Mouse (Mus musculus): ENCODE results near the gene Prcd. TPM values are rescaled to one million over a fixed set of nuclear protein-coding genes. Genes with fewer than 3 reads are reported as not detected.
"Not testable (repeated sequence)": the region's sequence is repeated elsewhere in the genome, so short reads cannot be mapped to it uniquely, and the experiment has no call there.

The Prcd gene
- total RNA-seq, 2 experiments from 2014 or later: 4.1 to 6.0 TPM

- DNase-seq: peak; percentile 33
Observed at GRCm38 (mm10) chr11:116648213-116648921, 5.0 kb upstream of the Prcd start.

DNA sequence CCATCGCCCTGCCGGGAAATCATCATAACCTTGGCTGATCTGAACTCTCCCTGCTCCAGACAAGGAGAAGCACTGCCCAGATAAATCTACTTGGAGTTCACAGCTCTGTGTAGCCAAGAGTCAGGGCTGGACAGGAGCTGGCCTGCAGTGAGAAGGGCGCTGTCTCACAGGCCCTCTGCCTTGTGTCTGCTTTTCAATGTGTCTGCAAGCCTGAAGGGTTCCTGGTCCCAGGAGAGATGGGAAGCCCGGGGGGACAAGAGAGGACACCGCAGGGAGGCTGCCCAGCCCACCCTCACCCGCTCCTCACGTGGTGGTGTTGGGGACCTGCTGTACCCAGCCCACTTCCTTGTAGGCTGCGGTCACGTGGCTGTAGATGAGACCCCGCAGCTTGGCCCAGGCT lies 4.4 kb upstream of the Prcd start:
- DNase-seq: peak; percentile 10

DNA sequence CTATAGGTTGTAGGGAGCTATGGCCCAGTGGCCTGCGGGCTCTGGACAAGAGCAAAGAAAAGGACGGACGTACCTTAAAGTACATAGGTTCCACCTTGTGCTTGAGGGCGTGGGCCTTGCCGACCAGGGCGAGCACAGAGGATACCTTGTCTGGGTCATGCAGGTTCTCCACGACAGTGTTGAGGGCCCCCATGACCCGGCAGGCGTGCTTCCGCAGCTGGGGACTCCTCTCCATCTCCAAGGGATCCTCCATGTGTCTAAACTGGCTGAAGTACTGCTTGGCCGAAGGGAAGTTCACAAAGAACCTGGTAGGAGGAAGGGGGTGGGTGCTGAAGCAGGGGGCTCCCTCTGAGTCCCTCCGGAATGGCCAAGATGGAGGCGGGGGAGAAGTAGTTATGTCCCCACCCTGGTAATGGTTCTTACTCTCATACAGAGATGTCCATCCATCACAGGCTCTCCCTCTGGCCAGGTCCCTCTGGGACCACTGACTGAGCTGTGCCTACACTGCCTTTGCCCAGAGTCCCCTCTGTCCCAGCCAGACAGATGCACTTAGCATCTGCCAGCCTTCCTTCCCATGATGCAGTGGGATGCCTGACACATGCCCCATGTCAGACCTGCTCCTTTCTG lies 3.5 kb upstream of the Prcd start:
- no peak for DNase-seq

DNA sequence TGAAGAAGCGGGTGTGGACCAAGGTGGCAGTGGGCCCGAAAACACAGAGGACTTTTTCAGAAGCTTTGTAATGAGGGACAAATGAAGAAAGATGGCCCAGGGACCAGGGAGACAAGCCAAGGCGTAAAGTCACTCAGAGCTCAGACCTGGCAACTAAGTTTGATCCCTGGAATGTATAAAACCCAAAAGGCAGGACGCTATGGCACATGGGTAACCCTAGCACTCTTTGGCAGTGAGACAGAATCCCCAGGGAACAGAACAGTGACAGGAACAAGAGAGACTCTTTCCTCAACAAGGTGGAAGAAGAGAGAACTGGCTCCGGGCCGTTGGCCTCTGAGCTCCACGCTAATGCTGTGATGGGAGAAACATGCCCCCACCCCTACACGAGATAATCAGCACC lies 2.5 kb upstream of the Prcd start:
- peak; percentile 7 for DNase-seq

GRCm38 (mm10) chr11:116651339-116651738 lies 2.0 kb upstream of the Prcd start:
- DNase-seq: no peak

DNA sequence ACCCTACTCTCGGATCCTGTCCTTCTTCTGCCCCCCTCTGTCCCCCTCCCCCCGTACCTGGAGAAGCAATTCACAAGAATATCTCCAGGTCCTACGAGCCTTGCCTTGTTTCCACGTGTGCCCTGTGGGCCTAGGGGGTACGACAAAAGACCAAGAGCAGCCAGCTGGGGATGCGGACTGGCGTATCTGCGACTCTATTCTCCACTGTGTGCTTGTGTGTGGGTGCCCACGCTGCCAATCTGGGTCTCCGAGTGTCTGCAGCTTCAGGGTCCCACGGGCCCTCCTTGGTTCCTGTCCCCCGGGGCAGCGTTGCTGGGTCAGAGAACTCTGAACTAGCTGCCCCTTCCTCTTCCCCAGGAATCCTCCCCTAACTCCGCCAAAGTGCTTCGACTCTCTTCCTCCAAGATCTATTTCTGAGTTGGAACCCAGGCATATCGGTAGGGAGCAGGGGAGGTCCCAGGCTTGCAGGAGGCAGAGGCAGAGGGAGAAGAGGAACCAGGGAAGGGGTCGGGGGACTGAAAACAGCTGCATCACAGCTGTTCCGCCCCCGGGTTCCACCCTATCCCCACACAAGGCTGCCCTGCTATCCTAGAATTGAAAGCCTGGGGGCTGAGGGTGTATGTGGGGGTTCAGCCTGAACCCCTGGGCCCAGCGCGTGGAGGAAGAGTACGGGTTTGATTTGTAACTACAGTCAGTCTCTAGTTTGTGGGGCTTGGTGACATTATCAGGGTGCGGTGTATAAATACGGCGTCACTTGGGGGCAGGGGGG lies 820 bp upstream of the Prcd start:
- peak; percentile 6 for DNase-seq

DNA sequence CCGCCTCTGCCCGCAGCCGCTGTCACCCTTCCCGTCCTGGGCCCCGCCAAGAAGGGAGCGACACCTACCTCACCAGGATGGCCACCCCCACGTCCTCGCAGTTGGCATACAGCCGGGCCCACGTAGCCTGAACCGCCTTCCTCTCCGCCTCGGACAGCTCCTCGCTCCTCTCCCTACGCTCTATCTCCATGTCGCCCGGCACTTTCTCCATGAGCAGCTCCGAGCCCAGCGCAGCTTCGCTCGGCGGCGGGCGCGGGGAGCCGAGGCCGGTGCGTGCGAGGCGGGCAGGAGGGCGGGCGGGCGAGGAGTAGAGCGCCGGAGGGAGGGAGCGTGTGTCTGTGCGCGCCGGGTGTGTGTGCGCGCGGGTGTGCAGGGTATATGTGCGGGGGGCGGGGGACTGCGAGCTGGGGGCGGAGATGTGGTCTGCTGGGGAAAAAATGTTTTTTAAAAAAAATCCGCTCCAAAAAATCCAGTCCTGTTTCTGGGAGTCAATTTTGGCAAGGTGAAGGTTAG lies 431 bp downstream of the Prcd start:
- peak; percentile 66 for DNase-seq

DNA sequence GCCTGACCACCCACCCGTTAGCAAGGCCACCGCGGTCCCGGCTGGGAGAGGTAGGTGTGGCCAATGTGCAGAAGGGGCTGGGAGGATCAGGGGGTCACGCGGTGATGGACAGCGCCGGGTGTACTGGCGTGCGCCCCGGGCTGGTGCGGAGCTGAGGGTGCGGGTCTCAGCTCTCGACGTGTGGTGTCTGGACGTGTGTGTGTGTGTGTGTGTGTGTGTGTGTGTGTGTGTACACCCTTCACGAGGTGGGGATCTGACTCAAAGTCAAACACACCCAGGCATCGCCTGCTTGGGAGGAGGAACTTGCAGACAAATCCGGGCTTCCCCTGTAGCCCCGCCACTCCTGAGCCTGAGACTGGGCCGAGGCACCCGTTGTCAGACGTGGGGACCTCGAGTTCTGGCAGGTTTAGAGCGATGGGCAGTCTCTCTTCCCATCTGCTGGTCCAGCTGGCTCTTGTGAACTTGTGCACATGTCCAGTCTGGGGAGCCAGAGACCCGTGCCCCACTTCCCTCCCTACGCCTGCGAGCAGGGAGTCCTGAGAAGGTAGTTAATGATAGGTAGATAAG lies 1.0 kb downstream of the Prcd start, which contains the start of gene Cygb:
Gene Cygb, minus strand, starts transcription at position 59 of the 567 bp plus-strand sequence.
- DNase-seq: peak; percentile 54

- DNase-seq: peak; percentile 66
Observed at GRCm38 (mm10) chr11:116656348-116657191, 3.2 kb downstream of the Prcd start.

DNA sequence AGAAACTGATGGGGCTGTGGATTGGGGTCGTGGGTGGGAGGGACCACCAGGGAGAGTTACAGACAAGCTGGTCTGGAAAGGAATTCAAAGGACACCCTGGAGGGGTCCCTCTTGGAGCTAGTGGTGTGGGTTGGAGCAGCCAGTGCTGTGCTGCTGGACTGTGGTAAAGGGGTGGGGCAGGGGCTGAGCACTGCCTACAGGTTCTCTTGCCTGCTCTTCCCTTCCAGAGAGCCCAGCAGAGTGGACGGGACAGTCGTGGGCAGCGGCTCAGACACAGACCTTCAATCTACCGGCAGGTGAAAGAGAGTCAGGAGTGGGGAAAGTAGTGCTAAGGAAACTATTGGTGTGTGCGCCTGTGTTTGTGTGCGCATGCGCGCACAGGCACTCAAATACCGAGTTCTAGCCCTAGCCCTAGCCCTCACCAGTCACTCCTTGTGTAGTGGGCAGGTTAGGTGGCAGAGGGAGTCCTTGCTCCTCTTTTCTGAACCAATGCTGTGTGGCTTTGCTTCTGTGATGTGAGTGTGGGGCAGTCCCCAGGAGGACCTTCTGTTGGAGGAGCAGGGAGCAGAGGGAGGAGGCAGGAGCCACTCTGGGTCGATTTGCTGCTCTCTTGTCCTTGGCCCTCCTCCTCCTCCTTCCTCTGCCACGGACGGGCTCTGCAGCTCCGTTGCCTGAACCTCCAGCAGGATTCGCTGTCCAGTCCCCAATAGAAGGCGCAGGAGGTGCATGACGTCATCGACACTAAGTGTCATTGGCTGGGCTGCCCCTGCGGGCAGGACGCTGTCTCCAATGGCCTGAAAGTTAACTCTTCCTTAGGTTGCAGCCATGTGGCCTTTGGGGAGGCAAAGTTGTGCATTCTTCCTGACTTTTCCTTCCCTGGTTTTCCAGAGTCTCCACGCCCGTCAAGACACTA lies 4.2 kb downstream of the Prcd start:
- peak; percentile 95 for DNase-seq

DNA sequence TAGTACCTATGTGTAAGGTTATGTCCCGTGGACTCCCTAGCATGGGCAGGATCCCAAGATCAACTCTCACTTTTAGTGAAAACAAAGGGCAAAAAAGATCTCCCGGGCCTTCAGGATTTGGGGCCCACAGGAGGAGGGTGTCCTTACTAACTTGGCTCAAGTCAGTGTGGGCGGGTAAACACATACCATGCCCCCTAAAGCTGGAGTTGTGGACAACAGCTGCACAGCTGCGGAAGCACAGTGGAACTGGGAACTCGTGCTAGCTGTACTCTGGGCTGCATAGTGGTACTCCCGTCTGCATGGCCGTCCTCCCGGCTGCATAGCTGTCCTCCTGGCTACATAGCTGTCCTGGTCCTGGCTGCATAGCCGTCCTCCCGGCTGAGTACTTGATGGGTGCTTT lies 4.9 kb downstream of the Prcd start:
- no peak for DNase-seq

DNA sequence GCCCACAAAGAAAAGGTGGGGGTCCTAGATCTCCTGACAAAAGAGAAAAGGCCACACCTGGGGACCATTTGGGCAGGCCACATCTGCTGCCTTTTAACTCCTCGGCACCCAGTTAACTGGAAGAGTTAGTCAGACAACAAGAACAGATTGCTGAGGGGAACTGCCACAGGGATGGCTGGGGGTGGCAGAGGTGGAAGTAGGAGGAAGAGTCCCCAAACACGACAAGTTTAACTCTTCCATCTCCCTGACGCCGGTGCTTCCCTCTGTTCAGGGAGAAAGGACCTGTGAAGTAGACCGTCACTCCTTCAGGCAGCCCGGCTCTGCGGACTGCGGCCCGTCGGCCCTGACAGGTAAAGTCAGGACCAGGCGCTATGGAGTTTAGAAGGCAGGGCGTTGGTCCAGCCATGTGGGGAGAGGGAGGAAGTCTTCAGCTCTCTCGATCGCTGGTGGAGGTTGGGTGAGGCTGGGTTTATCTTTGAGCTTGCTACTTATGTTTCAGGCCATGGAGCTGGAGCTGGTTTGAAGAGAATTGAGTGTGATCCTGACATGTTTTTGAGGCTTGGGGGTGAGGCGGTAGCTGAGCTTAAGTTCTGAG lies 5.8 kb downstream of the Prcd start:
- no peak for DNase-seq

DNA sequence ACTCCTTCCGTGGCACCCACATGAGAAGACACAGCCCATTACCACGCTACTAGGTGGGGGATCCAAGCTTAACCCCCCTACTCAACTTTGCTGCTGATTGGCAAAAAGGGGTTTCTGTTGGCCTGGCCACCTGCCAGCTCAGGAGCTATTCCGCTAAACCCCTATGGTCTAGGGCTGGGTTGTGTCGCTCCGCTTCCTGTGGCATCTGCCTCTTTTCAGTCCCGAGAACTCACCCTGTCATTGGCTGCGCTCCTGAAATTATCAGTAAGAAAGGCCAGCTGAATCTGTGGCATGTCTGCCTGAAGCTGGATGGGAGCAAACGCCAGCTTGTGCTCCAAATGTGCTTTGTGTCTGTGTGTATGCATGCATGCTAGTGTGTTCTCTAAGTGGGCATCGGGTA lies 6.8 kb downstream of the Prcd start:
- no peak for DNase-seq

DNA sequence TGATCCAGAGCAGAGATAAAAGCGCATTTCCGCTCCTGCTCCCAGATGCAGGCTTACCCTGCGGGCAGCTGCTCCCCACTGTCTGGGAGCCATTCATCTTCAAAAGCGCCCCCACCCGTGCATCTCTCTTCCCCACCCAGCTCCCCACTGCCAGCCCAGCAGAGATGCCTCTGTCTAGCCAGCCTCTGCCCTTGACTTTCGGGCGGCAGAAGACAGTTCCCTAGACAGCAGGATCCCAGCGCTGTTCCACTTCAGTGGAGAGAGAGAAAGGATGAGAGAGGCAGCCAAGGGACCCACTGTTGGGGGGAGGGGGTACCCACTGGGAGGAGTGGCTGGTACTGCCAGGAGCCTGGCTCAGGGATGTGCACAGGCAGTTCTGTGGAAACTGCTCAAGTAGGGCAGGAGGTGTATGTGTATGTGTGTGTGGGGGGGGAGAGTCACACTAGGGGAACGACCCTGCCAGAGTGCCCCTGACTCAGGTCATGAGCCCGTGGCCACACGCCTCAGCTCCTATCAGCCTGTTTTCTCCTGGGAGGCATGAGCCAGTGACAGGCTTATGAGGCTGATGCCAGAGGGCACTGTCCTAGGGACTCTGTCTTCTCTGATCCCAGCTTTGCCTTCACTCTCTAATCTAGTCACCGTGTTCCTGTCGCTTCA lies 8.1 kb downstream of the Prcd start:
- DNase-seq: peak; percentile 58

- peak; percentile 82 for DNase-seq
Observed at GRCm38 (mm10) chr11:116661948-116662377, 8.6 kb downstream of the Prcd start.

DNA sequence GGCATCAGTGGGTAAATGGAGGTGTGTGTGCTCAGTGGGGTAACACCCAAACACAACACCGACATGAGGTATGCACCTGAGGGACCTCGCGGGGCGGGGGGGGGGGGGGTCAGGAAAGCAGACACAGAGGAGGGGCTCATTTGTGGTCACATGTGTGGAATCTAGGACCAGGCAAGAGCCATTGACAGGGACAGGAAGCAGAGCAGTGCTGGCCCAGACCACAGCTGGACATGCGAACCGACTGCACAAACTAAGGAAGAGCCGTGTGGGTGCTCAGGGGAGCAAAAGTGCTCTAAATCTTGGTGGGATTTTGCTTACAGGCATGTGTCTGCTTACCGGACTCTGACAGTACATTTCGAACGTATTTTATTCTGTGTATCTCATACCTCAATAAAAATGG lies 12.0 kb downstream of the Prcd start:
- no peak for DNase-seq

DNA sequence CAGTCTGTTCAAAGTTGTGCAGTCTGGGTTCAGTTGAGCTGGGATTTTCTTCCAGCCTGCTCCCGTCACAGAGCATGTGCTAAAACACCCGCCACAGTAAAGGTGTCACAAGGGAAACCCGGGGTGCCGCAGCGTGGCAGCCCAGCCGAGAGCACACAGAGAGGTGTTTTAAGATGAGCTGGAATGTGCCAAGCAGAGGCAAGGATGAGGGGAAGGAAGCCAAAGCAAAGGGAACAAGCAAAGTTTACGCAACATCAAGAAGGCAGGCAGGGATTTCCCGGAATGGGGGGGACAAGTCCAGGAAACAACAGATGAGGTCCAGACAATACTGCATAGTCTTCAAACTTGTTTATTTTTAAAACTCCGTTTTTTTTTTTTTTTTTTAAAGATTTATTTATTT lies 13.2 kb downstream of the Prcd start:
- DNase-seq: no peak

DNA sequence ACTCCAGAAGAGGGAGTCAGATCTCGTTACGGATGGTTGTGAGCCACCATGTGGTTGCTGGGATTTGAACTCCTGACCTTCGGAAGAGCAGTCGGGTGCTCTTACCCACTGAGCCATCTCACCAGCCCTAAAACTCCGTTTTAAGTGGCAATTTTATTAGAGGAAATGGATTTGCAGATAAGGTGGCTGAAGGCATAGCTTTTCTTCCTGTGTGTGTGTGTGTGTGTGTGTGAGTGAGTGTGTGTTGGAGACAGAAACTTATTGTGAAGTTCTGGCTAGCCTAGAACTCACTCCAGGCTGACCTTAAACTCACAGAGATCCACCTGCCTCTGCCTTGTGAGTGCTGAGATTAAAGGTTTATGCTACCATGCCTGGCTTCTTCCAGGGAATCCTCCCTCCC lies 13.7 kb downstream of the Prcd start:
- DNase-seq: not testable (repeated sequence)

- no peak for DNase-seq
Observed at GRCm38 (mm10) chr11:116667930-116668329, 14.6 kb downstream of the Prcd start.
